In the genomic region with DNA sequence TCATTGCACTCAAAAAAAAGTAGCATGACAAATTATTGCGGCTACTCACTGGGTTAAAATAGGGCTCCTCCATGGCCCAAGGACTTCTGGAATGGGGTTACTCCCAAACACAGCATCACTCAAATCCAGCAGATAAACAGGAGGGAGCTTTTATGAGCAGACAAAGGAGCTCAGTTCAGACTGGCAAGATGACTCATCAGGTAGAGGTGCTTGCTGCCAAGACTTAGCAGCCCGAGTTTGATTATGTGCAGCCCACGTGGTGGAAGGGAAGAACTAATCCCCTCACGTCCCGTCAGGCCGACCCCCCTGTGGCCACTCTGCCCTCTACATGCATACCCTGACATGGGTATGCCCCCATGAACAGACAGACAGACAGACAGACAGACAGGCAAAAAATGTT, we compare ENCODE assay signal across 17 mouse cellular contexts.
DNase-seq lines count a peak whose midpoint lies in the region; ATAC-seq and TF ChIP-seq lines count a peak whose summit lies in the region.
"Had no signal": no experiment of that assay in that cellular context is flagged by ENCODE, and none has a peak within 500 bp of the region (broad histone marks: within the 10 kb centered on the region; RNA-seq: fewer than 3 reads in every experiment).

No protein-coding gene starts in this region.

- TF ChIP-seq CTCF in stomach, postnatal 0 days (IDR thresholded peaks at IDR 0.05; ENCODE audit: low read depth) = no peak

- no peaks in the 10 kb centered on the region for H3K9me3 ChIP-seq in hindbrain, embryonic 10.5 days
- H3K9me3 ChIP-seq in hindbrain, embryonic 16.5 days (ENCODE audit: control insufficient read depth, low read length) = no peaks in the 10 kb centered on the region
- no peaks in the 10 kb centered on the region for H3K9me3 ChIP-seq in stomach, embryonic 16.5 days (replicated peaks; ENCODE audit: control insufficient read depth, low read length)
- H3K9me3 ChIP-seq in stomach, postnatal 0 days (ENCODE audit: control insufficient read depth, low read length) = no peaks in the 10 kb centered on the region
- H3K9me3 ChIP-seq: embryonic facial prominence, embryonic 12.5 days; heart, embryonic 12.5 days; midbrain, embryonic 13.5 days had no signal

- 77% methylated on average over 6 of the region's 6 CpGs for WGBS in hindbrain, embryonic 10.5 days
- 59% methylated on average over 6 of the region's 6 CpGs for WGBS in hindbrain, embryonic 16.5 days
- WGBS in stomach, embryonic 16.5 days = 43% methylated on average over 6 of the region's 6 CpGs
- WGBS in stomach, postnatal 0 days = 37% methylated on average over 6 of the region's 6 CpGs

- peak; percentile 42 for DNase-seq in adrenal gland, adult 2 months
- DNase-seq in adrenal gland, postnatal 10 days = no peak
- DNase-seq in hindbrain, embryonic 10.5 days (ENCODE audit: low spot score) = no peak
- no peak for DNase-seq in stomach, postnatal 0 days (ENCODE audit: low spot score)
- no peak for DNase-seq in T-cell, adult 2 months (ENCODE audit: low spot score)
- no peak for DNase-seq in ovary, adult 18-20 months (ENCODE audit: low spot score)
- DNase-seq: gastrocnemius, postnatal 25 days; heart, postnatal 36 days; kidney, adult 18-20 months; kidney, postnatal 36 days; lung, adult 2 months; lung, postnatal 4 days had no signal

- no peak overlapping the region for H3K4me2 ChIP-seq in hindbrain, embryonic 16.5 days (ENCODE audit: low read length)
- no peak overlapping the region for H3K4me2 ChIP-seq in stomach, embryonic 16.5 days (ENCODE audit: low read depth, low read length)
- no peak overlapping the region for H3K4me2 ChIP-seq in stomach, postnatal 0 days (replicated peaks; ENCODE audit: low read depth)
- H3K4me2 ChIP-seq: embryonic facial prominence, embryonic 12.5 days; heart, embryonic 12.5 days; midbrain, embryonic 13.5 days had no signal

- H3K9ac ChIP-seq in hindbrain, embryonic 16.5 days (ENCODE audit: low read depth, low read length) = no peak overlapping the region
- no peak overlapping the region for H3K9ac ChIP-seq in stomach, embryonic 16.5 days (ENCODE audit: low read length)
- H3K9ac ChIP-seq in stomach, postnatal 0 days (ENCODE audit: low read length) = no peak overlapping the region
- H3K9ac ChIP-seq: embryonic facial prominence, embryonic 12.5 days; heart, embryonic 12.5 days; midbrain, embryonic 13.5 days had no signal

- peaks cover 57% of the 10 kb centered on the region for H3K4me1 ChIP-seq in hindbrain, embryonic 10.5 days (replicated peaks)
- peaks cover 22% of the 10 kb centered on the region for H3K4me1 ChIP-seq in hindbrain, embryonic 16.5 days (ENCODE audit: control insufficient read depth, insufficient read depth, low read depth, low read length)
- no peaks in the 10 kb centered on the region for H3K4me1 ChIP-seq in stomach, embryonic 16.5 days (ENCODE audit: control insufficient read depth, insufficient read depth, low read length)
- H3K4me1 ChIP-seq in stomach, postnatal 0 days (replicated peaks; ENCODE audit: control insufficient read depth, insufficient read depth) = no peaks in the 10 kb centered on the region

- no peak overlapping the region for H3K4me3 ChIP-seq in hindbrain, embryonic 10.5 days
- no peak overlapping the region for H3K4me3 ChIP-seq in hindbrain, embryonic 16.5 days (ENCODE audit: low read length)
- no peak overlapping the region for H3K4me3 ChIP-seq in stomach, embryonic 16.5 days (replicated peaks; ENCODE audit: low read length)
- no peak overlapping the region for H3K4me3 ChIP-seq in stomach, postnatal 0 days (ENCODE audit: low read depth, low read length)
- H3K4me3 ChIP-seq: embryonic facial prominence, embryonic 12.5 days; heart, embryonic 12.5 days; midbrain, embryonic 13.5 days had no signal

- peak overlapping the region; percentile 41 for H3K27ac ChIP-seq in hindbrain, embryonic 10.5 days
- H3K27ac ChIP-seq in hindbrain, embryonic 16.5 days (ENCODE audit: low read depth, low read length) = no peak overlapping the region
- no peak overlapping the region for H3K27ac ChIP-seq in stomach, embryonic 16.5 days (ENCODE audit: low read length)
- H3K27ac ChIP-seq in stomach, postnatal 0 days (replicated peaks) = no peak overlapping the region
- H3K27ac ChIP-seq: embryonic facial prominence, embryonic 12.5 days; midbrain, embryonic 13.5 days had no signal

- no peak for TF ChIP-seq EP300 in stomach, postnatal 0 days (optimal IDR thresholded peaks at IDR 0.05)

- ATAC-seq in hindbrain, embryonic 16.5 days = no peak
- ATAC-seq in stomach, embryonic 16.5 days (ENCODE audit: insufficient read depth, low FRiP score) = 0 out of 2 replicates have a peak, but pooled peaks have one; percentile 25
- no peak for ATAC-seq in stomach, postnatal 0 days (ENCODE audit: low FRiP score, low TSS enrichment)
- ATAC-seq: midbrain, embryonic 13.5 days had no signal

- H3K27me3 ChIP-seq in hindbrain, embryonic 10.5 days (ENCODE audit: insufficient read depth, poor library complexity, severe bottlenecking) = no peaks in the 10 kb centered on the region
- no peaks in the 10 kb centered on the region for H3K27me3 ChIP-seq in hindbrain, embryonic 16.5 days (replicated peaks; ENCODE audit: control insufficient read depth, insufficient read depth, low read length)
- no peaks in the 10 kb centered on the region for H3K27me3 ChIP-seq in stomach, embryonic 16.5 days (ENCODE audit: control insufficient read depth, insufficient read depth, low read length)
- no peaks in the 10 kb centered on the region for H3K27me3 ChIP-seq in stomach, postnatal 0 days (ENCODE audit: control insufficient read depth, insufficient read depth, low read length)
- H3K27me3 ChIP-seq: embryonic facial prominence, embryonic 12.5 days; heart, embryonic 12.5 days; midbrain, embryonic 13.5 days had no signal

- H3K36me3 ChIP-seq in hindbrain, embryonic 10.5 days = no peaks in the 10 kb centered on the region
- no peaks in the 10 kb centered on the region for H3K36me3 ChIP-seq in hindbrain, embryonic 16.5 days (ENCODE audit: control insufficient read depth, insufficient read depth, low read length)
- no peaks in the 10 kb centered on the region for H3K36me3 ChIP-seq in stomach, embryonic 16.5 days (ENCODE audit: control insufficient read depth, insufficient read depth, low read length)
- no peaks in the 10 kb centered on the region for H3K36me3 ChIP-seq in stomach, postnatal 0 days (ENCODE audit: control insufficient read depth, insufficient read depth, low read length)
- H3K36me3 ChIP-seq: embryonic facial prominence, embryonic 12.5 days; heart, embryonic 12.5 days; midbrain, embryonic 13.5 days had no signal
